Mouse (Mus musculus) lung, embryonic 14.5 days (tissue): ENCODE results near the gene Dck. TPM values are rescaled to one million over a fixed set of nuclear protein-coding genes. Genes with fewer than 3 reads are reported as not detected.

Experiments used
- ATAC-seq: fragments of 200-750 bp; cut with Nextera tagmentation; 2 replicates; pipeline ENCODE4 v1.8.0; 2017; ENCODE audit warnings: mild to moderate bottlenecking, moderate TSS enrichment, moderate library complexity; ENCODE audit not compliant: insufficient read depth
- DNase-seq: peaks from one replicate; pipeline ENCODE4 v3.0.0-alpha.2; 2015
- H3K27ac ChIP-seq: fragments of 300-500 bp; sonication (generic); 2 replicates; pipeline ENCODE4 v1.5.1; 2014; ENCODE audit warnings: low read depth, mild to moderate bottlenecking, moderate library complexity
- H3K27me3 ChIP-seq: fragments of 300-500 bp; sonication (generic); 2 replicates; pipeline ENCODE4 v1.6.1; 2014; ENCODE audit warnings: low read length, control low read depth; ENCODE audit not compliant: insufficient read depth
- H3K36me3 ChIP-seq: fragments of 300-500 bp; sonication (generic); 2 replicates; pipeline ENCODE4 v1.6.1; 2014; ENCODE audit warnings: control low read depth; ENCODE audit not compliant: insufficient read depth
- H3K4me1 ChIP-seq: fragments of 300-500 bp; sonication (generic); 2 replicates; pipeline ENCODE4 v1.6.1; 2014; ENCODE audit warnings: antibody characterized with exemption, control low read depth; ENCODE audit not compliant: insufficient read depth
- H3K4me2 ChIP-seq: fragments of 300-500 bp; sonication (generic); 2 replicates; pipeline ENCODE4 v1.6.1; 2014; ENCODE audit warnings: mild to moderate bottlenecking
- H3K4me3 ChIP-seq: fragments of 300-500 bp; sonication (generic); 2 replicates; pipeline ENCODE4 v1.5.1; 2014; ENCODE audit warnings: low read depth, low read length
- H3K9ac ChIP-seq: fragments of 300-500 bp; sonication (generic); 2 replicates; pipeline ENCODE4 v1.6.1; 2014
- H3K9me3 ChIP-seq: fragments of 300-500 bp; sonication (generic); 2 replicates; pipeline ENCODE4 v1.6.1; 2016; ENCODE audit warnings: low read depth, low read length, control low read depth
- CTCF ChIP-seq: IDR thresholded peaks from 2 replicates; pipeline ENCODE4 v1.5.1; 2016; ENCODE audit warnings: antibody characterized with exemption, low read depth
- WGBS: fragments of 180-500 bp; shearing (Covaris S2); extraction: QIAGEN DNeasy Blood & Tissue Kit; methylation state at CpG from one replicate; pipeline ENCODE4 v1.1.7; 2014; 5-methylcytosine and 5-hydroxymethylcytosine counted together
- polyA plus RNA-seq: library from polyadenylated mRNA; unstranded; fragments of >200 nt; fragmentation: Nextera tagmentation; extraction: Ambion mirVana; gene quantifications from 2 replicates; pipeline ENCODE4 v1.2.1, GENCODE M21; 2014

The Dck gene
- polyA plus RNA-seq, 1 experiment from 2014 or later = 61.7 TPM

- DNase-seq = no peak
- Histone ChIP-seq H3K4me2 (no peak overlapping the region), H3K4me1 (no peaks in the 10 kb centered on the region), H3K27me3 (no peaks in the 10 kb centered on the region), H3K9me3 (no peaks in the 10 kb centered on the region), H3K9ac (no peak overlapping the region), H3K36me3 (no peaks in the 10 kb centered on the region), H3K27ac (no peak overlapping the region), H3K4me3 (no peak overlapping the region)
- ATAC-seq = no peak
- 79% methylated on average over 3 of the region's 3 CpGs for WGBS
- TF ChIP-seq CTCF = no peak
Measured at GRCm38 (mm10) chr5:88831935-88832334, 67.1 kb downstream of the Dck start.

Other genes with a start within 250 kb of the Dck start
- 0.22 TPM in 1 of 2 replicates, not detected in the other for gene Jchain, start 237.1 kb upstream of the Dck start, polyA plus RNA-seq
- 66.8 and 67.9 TPM in 2 replicates for gene Utp3, start 210.5 kb upstream of the Dck start, polyA plus RNA-seq
- 11.9 and 14.0 TPM in 2 replicates for gene Rufy3, start 200.0 kb upstream of the Dck start, polyA plus RNA-seq
- 71.4 and 73.3 TPM in 2 replicates for gene Grsf1, start 88.8 kb upstream of the Dck start, polyA plus RNA-seq
- gene Mob1b, start 44.1 kb upstream of the Dck start, polyA plus RNA-seq = 16.0 and 17.1 TPM in 2 replicates
- 5.2 and 5.6 TPM in 2 replicates for gene Slc4a4, start 121.8 kb downstream of the Dck start, polyA plus RNA-seq